Mouse (Mus musculus) ovary, adult 18-20 months (tissue): ENCODE measurements around the gene Rgs5.

Experiments used
- DNase-seq: peaks from one replicate; pipeline ENCODE4 v3.0.0; 2022; ENCODE audit warnings: low spot score, mixed read lengths

Gene Rgs5

DNA sequence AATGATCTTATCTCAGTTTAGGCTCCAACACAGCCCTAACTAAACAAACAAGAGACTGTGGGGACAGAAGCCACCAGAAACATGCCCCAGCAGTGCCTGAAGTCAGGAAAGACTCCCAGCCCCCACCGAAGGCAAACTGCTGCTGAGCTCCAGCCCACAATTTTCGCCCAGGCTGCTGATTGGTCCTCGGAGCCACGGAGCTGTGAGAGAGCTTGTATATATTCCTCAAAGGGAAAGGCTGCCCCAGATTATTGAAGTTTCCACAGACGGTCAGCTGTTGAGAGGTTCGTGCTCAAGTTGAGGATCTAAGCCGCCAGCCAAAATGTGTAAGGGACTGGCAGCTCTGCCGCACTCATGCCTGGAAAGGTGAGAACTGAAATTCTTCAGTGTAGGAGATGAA, at the start of gene Rgs5:
Gene Rgs5, plus strand, starts transcription at position 246 of the 400 bp plus-strand sequence.
- DNase-seq, result no peak

DNA sequence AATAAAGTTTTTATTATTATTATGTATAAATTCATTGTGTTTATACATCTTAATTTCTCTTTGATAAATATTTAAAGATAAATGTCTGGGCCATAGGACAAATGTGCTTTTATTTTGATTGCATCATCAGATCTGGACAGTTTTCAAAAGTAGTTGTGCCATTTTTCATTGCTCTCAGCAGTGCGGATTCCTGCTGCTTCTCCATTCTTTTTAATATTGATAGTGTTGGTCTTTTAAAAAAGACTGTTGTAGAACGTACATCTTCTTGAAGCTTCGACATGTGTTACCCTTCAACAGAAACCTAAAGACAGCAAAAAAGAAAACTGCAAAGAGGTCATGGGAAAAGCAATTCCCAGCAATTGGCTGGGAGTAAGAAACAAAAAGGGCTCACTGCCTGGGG, 49.1 kb upstream of the Rgs5 start:
- no peak for DNase-seq

DNA sequence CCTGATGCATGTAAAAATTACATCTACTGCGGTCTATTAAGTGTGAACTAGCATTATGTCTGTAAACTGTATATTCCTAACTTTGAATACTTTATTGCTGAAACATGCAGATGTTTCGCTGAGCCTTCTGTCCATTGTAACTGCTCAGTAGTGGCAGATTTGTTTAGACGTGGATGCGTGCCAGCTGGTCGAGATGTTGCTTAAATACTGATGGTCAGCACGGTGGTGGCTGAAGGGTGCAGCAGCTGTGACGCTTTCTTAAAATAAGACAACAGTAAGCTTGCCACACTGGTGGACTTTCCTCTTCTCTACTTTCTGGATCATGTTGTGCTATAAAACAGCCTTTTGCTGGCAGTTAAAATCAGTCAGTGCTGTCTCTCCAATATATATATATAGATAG, 25.6 kb upstream of the Rgs5 start:
- DNase-seq, result no peak

DNA sequence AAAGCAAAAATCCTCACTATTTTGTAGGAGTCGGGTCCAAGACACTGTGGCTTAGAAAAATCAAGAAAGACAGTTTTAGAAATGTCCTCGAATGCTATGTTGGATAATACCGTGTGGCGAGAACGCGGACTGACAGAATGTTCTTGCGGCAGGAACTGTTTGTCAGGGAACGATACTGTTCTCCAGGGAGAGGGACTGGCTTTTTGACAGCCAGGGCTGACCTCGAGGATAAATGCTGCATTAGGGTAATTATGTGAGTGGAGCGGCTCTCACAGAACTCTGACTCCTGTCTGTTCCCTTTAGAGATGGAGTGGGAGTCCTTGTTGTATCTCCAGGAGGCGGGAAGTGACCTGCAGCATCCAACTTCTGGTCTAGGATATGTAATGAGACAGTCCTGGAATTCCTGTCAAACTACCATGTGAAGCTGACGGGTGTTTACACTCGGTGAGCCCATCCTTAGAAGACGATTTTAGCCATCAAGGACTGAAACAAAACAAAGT, 18.0 kb upstream of the Rgs5 start:
- no peak for DNase-seq

DNA sequence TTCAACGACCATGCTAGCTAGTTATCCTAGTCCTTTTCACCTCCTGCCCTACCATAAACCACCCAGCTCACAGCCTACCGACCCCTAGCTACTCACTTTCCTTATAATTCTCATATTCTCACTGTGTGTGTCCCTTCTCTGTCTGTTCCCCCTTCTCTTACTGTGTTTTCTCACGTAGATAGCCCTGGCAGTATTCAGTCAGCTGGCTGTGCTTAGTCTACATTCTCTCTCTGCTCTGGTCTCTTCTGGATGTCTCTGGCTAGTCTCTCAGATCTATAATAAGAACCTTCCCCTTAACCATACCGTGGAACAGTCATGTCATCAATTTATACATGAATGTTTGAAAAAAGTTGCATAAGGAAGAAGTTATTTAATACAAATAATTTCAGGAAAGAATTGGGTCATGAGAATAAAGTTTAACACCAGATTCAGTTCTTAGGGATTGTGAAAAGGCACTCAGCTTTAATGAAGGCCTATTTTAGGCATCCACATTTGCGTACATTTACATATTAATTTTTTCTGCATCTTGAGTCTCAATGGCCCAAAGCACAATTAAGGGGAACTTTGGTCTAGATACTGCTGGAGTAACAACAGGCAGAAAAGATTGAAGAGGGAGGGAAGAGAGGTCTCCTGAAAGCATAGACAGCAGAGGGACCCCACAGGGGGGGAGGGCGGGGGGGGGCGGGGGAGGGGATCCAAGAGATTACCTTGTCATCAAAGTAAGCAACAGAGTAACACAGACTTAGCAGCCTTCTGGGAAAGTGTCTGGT, 10.2 kb upstream of the Rgs5 start:
- no peak for DNase-seq

DNA sequence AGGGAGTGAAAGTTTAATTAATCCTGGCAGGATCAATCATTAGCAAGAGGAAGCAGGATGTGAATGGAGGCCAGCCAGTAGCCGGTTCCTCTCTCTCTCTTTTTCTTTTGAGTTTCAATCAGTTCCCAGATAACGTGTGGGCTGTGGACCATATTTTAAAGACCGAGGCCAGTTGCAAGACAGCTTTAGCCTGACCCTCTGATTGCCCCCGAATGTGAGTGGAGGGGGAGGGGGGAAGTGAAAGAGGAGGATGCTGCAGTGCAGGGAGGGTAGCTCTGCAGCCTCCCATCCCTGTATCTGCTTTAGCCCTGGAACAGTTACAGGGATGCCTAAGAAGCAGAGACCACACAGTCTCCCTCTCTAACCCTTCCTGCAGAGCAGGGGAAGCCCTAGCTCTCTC, 4.2 kb downstream of the Rgs5 start:
- no peak for DNase-seq

DNA sequence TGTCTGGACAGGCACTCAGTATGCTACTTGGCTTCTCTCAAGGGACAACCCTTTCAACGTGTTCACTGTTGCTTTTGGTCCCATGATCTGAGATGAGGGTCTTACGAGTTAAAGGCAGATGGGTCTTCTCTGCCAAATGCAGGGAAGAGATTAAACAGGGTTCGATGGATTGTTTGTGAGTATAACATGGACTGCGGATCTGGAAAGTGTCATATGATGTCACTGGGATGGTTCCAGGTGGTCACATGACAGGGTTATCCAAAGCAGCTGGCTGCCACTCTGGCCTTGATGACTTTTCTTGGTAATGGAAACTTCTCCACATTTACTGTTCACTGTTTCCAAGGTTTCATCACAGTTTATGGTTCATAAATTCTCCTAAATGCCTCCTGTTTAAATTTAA, 12.0 kb downstream of the Rgs5 start:
- DNase-seq, result no peak

DNA sequence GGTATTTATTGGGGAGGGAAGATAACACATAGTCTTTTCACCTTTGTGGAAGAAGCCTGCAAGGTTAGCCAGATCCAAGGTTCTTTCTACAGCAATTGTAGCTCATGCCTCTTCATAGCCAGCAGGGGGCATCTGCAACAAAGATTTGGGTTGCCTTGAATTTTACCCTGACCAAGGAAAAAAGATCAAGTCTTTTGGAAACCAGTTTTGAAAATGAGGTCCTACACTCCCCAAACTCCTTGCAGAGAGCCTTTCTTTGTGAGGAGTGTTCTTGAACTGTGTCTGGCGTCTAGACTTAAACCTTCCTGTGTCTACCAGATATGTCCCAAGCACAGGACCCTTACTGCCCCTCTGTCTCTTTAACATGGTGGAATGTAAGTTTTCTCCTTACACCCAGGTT, 15.4 kb downstream of the Rgs5 start:
- DNase-seq, result no peak

DNA sequence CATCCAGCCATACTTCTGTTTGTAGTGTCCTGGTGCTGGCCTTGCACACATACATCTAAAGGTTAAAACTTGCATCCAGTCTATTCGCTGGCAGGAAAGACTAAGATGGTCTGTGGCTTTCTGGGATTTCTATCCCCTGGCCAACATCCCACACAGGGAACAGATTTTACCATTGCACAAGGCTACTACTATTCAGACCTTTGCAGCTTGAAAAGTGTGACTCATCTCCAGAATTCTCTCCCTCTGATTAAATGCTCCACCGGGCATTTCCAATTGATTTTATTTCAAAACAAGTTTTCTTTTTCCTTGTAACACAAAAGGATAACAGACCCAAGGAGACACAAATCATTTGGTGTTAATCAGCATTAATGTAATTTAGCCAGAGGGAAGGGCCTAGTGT, 16.5 kb downstream of the Rgs5 start:
- DNase-seq, result no peak

DNA sequence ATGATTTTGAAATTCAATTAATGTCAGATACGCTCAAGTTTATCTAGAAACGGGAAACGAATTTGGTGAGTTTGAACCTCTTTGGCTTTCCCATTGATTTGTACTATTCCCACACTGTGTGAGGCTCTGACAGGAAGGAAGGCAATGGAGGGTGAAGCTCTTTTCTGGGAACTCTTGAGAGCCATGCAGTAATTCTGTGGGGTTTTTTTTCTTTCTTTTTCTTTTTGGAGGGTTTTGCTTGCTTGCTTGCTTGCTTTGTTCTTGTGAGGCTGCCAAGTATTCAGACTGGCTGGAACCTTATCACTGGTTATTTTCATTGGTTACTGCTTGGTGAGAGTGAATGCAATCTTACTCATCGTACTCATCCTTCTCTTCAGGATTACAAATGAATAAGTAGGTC, 17.0 kb downstream of the Rgs5 start:
- DNase-seq, result no peak

DNA sequence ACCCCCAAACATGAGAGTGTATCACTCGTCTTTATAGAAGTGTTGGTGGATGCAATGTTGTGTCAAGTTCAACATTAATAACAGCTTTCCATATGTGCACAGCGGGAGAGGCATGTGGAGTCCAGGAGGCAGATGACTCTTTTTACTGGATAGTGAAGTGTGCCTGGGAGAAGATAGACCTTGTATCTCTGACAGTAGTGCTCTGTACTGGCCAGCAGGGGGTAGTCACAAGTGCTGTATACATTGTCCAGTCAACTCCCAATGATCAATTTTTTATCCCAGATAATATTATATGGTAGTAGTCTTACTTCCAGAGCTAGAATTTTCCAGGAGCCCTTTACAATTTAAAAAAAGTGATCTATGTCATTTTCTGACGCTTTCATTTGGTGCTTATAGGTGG, 18.8 kb downstream of the Rgs5 start:
- no peak for DNase-seq

DNA sequence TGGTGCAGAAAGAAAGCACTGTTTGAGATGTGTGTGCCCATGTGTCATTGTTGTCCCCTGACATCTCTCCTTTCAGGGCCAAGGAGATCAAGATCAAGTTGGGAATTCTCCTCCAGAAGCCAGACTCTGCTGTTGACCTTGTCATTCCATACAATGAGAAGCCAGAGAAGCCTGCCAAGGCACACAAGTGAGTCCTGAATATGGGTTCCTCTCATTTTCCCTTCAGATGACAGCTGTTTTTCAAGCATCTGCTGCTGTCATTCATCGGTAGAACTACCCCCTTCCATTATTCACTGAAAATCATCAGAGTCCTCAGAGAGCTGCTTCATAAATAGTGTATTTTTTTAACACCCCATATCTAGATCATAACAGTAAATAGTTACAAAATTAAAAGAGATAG, 21.4 kb downstream of the Rgs5 start:
- DNase-seq, result no peak

DNA sequence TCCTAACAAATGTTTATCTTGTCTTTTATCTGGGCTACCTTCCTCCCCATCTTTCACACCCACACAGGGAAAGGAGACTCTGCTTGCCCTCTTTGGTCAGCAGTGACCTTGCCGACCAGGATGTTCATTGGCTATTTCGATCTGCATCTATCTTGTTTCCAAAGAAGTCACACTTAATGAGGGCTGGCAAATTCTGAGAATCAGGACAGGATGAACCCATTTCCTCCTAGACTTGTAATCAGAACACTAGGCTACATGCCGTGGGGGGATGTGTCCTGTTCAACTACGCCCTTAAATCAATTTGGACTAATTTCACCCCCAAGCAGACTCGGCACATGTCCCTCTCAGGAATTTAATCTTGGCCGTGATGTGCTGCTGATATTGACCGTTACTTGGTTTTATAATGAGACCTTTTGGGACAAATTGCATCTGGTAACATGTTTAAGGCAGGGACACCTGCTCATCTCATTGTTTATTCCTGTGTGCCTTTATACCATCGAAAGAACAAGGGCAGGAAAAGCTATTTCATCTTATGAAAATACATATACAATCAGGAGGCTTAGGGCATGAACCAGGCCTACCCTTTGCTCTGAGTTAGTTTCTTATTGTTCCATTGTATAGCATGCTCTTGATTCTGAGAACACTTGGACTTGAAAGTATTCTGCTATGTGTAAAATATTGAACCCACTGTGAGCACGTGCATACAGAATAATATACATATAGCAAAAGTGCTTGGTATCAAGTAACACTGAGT, 25.3 kb downstream of the Rgs5 start:
- DNase-seq, result no peak

DNA sequence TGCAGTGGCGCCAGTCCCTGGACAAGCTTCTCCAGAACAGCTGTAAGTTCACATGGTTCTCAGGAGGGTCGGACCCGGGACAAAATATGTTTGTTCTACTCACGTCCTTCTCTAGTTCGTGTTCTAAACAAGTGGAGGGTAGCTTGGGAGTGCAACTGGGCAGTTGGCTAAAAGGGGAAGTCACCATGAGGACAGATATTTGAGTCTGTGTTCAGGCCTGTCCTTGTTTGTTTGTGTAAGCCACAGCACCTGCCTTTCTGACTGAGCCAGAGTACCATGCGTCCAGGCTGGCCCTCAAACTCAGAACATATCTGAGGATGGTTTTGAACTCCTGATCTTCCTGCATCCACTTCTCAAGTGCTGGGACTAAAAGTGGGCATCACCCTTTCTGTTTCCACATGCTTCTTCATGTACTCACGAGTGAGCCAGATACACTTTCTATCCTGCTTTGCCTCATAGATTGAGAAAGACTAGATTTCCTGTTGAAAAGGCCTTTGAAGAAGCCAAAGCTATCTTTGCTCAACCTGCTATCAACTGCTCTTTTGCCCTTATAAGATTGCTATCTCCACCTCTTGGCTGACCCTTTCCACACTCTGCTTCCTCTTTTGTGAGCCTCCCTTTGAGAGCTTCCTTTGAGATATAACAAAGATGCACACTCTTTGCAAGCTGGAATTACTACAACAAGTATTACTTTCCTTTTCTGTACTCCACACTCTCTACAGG, 27.6 kb downstream of the Rgs5 start:
- DNase-seq, result no peak

DNA sequence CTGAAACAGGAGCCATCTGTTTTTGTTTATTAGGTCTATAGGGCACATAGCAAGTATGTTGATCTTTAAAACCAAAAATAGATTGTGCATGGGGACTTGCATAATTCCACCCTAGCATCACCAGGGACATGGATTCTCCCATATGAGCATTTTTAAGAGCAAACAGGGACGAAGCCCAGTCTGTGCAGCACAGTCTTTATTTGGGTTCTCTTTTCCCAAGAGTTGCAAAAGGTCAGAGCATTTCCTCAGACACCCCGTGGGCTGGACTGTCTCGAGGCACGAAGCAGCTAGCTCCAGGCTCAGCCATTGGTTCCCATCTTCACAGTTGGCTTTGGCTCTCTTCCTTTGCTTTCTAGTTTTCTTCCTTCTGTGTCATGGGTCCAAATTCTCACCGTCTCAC, 30.0 kb downstream of the Rgs5 start:
- no peak for DNase-seq

DNA sequence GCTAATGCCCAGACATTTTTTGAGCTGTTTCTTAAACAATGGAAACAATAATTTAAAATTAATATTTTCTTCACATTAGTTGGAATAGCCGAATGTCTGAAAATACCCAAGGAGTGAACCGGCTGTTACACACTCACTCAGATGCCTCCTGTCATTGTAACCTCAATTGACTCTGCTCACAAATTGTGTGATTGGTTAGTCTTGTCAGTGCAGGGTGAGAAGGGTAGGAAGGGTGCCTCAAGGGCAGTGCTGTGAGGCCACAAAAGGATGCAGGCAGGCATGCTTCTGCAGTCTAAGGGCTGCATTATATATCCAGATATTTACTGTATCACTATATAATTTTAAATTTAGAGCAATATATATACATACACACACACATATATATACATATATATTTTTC, 37.7 kb downstream of the Rgs5 start:
- no peak for DNase-seq

DNA sequence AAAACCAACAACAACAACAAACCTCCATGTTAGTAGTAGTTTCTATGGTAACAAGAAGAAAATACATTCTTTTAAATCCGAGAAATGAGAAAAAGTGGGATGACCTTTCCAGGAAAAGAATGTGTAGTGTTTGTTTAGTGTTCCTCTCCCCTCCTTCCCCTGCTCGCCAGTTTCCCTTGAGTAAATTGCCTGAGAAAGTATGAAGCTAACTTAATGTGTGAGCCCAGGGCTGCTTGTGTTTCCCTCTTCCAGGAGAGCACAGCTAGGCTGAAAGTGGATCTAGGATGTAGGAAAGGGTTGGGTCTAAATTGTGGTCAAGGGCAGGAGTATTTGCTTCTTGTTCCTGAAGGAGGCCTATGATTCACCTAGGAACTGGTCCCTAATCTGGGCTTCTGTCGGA, 38.2 kb downstream of the Rgs5 start:
- DNase-seq, result no peak

DNA sequence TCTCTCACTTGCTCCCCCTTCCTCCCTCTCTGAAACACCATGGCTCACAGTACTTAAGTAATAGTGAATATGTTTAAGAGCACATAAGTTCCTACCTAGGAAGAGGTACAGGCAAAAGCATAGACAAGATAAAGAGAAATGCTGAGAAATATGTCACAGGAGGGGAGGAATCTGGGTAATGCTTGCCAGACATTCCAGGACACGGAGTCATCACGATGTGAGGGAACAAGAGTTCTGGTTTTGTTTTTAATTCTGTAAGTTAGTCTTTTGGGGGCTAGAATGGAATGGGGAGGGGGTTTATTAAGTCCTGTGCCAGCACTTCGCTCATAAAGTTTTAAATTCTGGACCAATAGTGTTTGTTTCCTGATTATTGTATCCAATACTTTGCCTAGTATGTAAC, 40.1 kb downstream of the Rgs5 start:
- DNase-seq, result no peak

DNA sequence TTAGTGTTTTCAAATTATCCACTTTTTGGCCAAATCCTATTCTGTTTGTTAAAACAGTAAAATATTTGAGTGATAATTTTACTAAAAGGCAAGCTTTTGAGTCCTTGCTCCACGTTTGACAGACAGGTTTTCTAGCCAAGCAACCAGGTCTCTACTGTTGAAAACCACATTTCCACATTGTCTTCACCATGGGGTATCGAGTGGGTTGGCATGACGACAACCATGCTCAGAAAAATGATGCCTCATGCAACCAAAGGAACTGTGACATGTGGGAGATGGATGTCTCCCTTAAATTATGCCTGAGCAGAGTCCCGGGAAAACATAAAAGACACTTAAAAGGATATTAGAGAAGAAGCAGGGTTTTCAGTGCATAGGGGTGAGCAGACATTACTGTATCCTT, 41.9 kb downstream of the Rgs5 start:
- DNase-seq, result no peak

DNA sequence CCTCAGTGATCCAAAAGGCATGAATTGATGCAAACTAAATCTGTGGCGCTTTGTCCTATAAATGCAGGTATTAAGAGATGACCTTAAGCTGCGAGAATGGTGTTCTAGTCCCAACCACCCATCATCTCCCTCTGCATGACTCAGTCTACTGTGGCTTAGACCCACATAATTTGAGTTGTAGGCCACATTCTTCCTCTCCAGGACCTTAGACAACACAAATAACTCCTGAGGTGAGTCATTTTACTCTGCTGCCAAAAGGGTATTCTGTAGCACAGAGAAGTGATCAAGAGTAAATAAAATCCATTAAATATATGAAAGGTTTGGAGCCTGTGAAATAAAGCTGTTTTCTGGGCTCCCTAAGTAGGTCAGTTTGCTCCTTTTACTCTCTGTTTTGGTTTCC, 43.9 kb downstream of the Rgs5 start:
- no peak for DNase-seq

DNA sequence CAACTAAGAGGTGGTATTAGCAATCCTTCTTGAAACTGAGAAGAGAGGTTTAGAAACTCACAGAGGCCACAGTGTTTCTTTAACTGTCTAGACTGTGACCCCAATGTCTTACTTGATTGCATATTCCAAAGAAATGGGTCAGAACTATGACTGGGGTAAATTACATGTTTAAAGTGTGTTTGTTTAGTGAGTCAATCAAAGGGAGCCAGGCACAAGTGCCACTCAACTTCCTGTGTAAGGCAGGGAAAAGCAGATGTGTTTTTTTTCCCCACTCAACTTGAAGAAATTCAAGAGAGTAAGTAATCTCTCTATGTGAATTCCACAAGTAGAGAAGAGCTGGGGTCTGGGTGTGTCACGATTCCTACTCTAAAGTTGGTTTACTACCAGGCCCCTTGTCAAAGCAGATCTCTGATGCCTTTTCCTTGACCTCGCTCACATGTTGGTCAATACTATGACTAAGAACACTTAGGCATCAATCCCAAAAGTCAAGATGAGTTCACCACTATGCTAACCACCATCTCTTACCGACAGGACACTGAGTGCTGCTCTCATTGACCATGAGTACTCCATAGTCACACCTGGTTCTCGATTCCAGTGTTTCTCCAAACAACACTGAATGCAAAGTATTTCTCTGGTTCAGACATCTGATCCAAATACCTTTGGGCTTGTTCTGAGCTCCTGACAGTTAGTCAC, 49.2 kb downstream of the Rgs5 start:
- DNase-seq, result no peak

DNA sequence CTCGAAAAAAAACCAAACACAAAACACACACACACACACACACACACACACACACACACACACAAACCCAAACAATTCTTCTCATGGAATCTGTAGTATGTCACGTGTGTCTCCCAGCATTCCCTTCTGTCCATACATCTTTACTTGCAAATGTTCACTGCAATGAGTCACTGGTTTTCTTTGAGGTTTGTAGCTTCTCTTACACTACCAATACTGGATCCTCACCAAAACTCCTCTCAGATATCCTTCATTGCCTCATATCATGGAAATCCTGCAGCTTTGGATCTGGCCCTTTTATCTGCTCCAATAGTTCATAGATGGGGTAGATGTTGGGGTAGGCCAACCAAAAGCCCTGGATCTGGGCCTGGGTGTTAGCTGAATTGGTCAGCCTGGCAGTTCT, 66.5 kb downstream of the Rgs5 start:
- DNase-seq, result no peak
